Mouse (Mus musculus) A20 (cell line): ENCODE results near the gene Fry.

Experiments used
- DNase-seq: peaks from one replicate; pipeline ENCODE4 v3.0.0-alpha.2; 2011; ENCODE audit warnings: low read depth, low spot score

The Fry gene

DNA sequence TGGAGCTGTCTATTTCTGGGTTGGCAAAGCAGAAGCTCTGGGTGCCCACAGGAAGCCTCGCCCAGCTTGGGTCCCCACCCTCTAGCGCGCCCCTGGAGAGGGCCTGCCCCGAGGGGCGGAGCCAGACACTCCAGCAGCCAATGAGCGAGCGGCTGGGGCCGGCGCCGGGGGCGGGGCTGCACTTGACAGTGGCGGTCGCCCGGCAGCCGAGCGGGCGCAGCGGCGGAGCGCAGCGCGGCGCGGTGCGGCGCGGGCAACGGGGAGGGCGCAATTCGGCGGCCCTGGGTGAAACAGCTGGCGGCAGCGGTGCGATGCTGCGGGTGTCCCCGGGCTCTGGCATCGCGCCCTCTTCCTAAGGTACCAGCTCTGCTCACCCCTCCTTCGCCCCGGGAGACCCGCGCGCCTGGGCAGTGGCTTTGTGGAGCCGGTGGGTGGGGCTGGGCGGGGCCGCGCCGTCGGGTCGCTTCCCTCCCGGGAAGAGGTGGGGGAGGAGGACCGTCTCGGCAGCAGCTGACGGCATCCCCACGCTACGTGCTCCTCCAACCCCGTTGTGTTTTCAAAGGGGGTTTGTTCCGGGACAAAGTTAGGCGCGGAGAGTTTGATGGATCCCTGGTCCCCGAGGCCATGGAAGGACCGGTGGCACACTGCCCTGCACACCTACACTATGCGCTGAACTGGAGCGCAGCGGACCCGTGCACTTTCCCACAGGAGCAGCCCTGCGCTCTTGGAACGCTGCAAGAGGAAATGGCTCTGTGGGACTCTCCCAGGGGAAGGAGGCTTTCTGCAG lies at the start of gene Fry:
Fry (plus strand) TSS at position 191 of the 787 bp plus-strand sequence.
- peak; percentile 77 for DNase-seq

DNA sequence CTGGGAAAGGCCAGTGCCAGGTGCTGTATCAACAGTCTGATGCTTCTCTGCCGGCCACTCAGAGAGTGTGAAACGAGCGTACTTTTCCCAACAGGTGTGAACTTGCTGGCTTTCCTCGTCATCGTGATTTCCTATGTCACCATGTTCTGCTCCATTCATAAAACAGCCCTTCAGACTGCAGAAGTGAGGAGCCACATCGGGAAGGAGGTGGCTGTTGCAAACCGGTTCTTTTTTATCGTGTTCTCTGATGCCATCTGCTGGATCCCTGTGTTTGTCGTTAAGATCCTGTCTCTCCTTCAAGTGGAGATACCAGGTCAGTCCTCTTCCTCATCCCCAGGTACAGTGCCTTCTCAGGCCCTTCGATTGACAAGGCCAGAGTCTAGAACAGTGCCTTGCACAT lies 48.4 kb upstream of the Fry start:
- DNase-seq = peak; percentile 6

DNA sequence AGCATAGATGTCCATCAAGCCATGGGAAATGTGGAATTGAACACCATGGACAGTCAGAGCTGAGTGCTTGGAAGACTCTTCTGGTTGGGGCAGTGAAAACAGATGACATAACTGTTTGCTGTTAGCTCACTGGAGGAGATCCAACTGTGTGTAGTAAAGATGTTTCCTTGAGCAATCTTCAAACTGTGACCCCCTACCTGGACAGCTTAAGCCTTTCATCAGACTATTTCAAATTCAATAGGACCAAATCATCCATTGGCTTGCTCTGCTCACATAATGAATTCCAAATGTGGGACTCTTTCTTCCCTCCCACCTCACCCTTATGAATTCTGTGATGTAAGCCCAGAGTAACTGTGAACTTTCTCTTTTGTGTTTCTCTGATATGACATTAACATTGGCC lies 46.7 kb upstream of the Fry start:
- DNase-seq = no peak

DNA sequence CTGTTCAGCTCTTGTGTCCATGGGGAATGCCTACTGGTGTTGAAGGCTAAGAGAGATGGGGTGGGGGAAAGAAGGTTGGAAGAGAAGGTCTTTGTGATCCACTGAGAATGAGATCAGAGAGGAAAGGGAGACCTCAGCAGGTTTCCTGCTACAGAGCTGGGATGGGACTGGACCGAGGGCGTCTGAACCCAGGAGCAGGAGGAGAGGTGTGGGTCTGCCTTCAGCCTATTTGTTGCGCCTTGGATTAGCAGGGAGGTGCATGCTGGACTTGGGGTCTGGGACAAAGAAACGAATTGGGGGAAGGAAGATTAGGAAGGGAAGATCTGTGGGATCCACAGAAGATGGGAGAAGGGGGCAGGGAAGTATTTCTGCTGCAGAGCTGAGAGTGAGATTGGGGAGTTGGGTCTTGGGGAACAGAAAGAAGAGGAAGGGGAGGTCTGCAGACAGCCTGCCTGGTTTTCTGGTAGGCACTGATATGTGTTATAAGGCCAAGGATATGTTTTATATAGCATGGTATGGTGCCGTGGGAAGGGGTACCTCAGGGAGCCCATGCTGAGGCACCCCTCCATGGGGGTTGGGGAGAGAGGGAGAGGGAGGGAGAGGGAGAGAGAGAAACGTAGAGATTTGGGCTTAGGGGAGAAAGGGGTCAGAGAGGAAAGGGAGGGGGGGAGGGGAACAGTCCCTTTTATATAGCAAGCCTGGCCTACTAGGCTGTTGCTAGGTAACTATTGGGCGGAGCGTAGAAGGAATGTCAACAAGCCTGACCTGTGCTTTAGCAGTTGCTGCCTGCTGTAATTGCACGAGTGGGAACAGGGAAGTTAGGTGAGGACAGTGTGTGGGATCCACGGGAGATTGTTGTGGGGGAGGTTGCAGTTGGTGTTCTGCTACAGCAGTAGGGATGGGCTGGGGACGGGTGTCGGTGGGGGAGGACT lies 38.3 kb upstream of the Fry start:
- no peak for DNase-seq

DNA sequence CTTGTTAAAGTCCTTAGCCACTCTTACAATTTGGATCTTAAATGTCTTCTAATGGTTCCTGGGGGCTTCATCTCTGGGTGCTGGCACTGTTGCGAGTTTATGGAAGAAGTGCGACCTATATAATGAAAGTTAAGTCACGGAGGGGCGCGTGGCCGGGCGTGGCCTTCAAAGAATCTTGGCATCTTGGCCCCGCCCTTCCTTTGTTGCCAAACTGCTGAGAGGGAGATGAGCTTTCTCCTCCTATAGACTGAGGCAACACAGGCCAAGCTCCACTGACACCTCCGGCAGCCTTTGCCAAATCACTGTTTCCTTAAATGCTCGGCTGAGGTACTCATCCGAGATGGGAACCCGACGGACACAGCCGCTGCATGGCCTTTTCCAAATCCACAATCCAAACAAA lies 35.7 kb upstream of the Fry start:
- no peak for DNase-seq

DNA sequence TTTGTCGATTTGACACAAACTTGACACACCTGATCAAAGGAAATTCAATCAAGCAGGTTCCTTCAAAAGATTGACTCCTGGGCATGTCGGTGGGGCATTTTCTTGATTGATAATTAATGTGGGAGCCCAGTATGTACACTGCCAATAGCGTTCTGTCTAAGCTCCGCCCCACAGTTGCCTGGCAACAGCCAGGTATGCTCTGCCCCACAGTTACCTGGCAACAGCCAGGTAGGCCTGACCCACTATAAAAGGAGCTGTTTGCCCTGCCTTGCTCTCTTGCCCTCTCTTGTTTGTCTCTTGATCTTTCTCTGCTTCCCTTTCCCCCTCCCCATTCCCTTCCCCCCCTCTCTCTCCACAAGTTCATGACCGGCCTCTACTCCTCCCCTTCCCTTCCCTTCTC lies 35.3 kb upstream of the Fry start:
- DNase-seq = no peak

DNA sequence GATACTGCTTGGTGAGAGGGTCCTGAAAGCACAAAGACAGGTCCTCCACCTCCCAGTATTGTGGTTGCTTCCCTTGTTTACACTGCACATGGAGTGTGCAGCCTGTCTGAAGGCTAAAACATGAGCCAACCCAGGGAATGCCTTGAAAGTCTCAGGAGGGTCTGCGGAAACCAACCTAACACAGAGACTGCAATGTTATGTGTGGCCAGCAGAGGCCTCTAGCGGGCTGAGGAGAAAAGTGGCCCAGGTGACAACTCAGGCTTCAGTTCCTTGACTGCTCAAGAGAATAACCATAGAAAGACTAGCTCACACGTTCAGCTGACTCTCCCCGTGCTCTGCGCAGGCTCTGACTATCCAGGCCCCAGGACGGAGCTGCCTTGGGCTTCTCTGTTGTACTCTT lies 20.8 kb upstream of the Fry start:
- DNase-seq = peak; percentile 50

DNA sequence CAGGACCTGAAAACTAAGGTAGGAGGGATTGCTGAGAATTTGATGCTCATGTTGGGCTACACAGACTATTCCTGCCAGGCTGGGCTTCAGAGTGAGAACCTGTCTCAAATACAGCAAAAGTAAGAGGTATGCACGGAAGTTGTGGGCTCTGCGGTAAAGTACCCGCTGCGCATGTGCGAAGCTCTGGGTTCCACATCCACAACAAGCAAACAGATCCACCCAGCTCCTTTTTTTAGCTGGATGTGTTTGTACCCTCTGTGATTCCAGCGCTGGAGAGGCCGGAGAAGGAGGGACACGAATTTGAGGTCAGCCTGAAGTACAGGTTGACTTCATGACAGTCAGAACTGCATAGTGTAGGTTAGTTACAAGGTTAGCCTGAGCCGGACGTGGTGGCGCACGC lies 19.7 kb upstream of the Fry start:
- no peak for DNase-seq

DNA sequence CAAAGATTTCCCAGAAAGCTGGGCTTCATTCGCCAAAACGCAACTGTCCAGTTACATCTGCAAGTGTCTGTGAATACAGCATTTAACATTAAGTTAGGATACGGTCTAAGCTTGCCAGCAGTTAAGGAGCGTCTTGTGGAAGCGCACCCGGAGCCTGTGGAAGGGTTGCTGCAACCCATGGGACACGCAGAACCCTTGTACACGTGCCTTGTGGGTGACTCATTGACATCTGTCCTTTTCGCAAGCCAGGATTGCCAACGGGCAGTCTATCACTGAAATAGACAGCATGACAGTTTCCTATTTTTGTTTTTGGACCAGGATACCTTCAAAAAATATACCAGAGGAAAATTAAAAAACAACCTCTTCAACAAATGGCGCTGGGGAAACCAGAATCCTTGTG lies 16.7 kb upstream of the Fry start:
- DNase-seq = no peak

DNA sequence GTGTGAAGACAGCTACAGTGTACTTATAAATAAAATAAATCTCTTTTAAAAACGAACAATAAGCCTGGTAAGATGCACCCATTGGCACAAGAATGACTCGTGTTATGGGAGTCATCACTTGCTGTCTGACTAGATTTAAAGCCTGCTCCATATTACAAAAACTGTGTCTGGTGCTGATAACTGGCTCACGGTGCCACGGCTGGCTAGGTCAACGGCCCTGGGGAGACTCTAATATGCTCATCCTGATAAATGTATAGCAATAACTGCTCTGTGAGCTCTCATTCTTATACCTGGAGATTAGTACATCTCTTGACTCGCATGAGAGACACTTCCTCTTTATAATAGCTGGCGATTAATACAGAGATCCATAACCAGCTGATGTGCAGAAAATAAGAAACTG lies 12.1 kb upstream of the Fry start:
- DNase-seq = no peak

DNA sequence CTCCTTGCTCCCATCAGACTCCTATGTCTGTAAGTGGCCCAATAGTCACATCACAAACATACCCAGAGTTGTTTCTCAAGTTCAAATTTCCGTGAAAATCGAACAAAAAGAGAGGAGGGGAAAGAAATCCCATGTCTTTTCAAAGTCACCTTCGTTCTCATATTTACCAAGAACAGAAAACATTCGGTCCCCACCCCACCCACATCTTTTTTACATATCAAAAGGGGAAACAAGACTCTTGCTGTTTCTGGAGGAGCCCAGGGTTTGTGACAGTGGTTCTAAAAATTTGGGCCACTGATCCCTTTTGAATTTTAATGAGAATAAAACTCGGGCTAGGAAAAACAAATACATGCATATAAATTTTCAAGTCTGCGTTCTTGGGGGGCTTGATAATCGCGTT lies 7.2 kb upstream of the Fry start:
- no peak for DNase-seq

DNA sequence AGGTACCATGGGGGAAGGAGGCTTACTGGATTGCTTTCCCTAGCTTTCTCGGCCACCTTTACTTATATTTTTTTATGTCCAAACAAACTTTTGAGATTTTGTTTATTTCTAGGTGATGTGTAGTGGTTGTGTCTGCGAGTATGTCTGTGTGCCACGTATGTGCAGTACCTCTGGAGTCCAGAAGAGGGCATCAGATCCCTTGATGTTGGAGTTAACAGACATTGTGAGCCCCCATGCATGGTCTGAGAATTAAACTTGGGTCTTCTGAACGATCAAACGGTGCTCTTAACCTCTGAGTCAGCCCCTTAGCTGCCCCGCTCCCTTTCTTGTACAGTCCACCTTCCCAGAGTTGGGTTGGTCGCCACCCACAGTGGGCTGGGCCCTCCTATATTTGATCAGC lies 4.4 kb upstream of the Fry start:
- DNase-seq = peak; percentile 28

DNA sequence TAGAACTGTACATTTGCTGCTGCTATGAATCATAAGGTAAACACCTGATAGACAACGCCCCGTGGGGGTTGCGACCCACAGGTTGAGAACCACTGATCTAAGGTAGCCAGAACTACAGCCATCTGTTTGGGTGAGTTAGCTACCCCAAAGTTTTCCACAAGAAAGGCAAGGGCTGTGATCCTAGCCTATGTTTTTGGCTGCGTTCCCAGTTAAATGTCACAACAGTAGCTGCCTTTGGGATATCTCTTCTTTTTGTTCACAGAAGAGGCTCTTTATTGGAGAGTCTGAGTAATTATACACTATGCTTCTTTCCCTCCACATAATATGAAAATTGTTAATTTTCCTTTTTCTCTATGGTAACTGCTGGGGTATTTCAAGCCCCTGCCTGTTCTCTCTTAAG lies 3.7 kb upstream of the Fry start:
- DNase-seq = no peak

DNA sequence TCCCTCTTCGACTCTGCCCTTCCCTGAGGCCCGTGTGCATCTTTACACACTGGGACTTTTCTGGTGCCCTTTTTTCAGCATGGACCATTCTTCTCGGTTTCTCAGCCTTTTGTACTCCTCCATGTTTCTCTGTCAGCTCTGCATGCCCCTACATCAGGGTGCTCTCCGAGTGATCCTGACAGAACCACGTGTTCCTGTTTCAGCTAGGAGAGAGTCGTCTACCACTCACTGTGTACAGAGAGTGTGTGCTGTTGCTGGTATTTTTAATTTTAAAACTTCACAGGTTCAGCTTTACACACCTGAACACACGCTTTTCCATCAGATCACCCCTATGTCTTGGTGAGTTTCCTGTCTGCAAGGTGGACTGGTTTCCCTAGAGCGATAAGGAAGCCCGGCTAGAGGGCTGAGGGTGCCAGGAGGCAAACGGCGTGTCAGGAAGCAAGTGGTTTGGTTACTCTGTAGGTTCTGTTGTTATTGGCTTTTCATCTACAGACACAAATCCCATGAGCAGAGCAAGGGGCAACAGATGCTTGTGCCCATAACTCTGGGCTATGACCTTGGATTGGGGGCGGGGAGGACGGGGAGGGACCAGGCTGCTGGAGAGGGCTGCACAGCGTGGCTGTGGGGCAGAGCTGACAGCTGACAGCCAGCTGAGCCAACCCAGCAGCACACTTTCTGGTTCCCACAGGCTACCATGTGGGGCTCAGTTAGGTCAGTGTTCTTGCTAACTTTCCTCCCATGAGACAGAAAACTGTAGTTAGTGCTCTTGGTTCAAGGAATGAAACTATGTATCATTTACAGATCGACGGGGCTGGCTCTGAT lies 3.0 kb upstream of the Fry start:
- no peak for DNase-seq

DNA sequence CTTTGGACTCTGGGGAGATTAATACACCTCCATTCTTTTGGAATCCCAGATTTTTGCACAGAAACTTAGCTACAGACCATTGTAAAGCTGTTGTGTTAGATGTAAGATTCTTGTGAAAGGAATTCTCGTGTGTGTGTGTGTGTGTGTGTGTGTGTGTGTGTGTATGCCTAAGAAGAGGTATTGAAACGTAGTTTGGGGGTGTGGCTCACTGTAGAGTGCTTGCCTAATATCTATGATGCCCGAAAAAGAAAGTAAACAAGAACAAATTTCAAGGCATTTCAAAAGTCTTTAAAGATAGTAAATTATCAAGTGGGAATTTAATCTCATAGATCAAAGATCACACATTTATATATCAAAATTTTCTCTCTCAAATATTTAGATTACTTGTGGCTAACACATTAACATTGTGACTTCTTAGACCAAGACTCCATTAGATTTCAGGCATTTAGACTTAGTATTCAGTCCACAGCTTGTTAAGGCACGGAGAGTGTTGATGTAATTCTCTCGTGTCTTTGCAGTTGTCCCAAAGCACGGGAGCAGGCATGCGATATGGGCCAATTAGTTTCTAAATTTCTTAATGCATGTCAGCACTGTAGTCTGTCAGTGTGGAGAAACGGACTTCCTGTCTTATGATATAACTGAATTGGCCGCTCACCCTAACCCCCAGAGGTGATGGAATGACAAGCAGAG lies 2.1 kb upstream of the Fry start:
- no peak for DNase-seq

DNA sequence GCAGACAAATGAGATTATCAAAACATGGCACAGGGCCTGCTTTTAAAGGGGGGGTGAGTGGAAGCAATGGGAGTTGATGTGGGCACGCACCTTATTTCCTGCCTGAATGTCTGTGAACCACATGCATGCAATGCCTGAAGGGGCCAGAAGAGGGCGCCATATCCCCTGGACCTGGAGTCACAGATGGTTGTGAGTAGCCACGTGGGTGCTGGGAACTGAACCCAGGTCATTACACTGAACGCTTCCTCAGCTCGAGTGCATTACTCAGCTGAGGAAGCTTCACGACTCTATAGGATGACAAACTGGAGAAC lies 1.6 kb upstream of the Fry start:
- DNase-seq = peak; percentile 5

DNA sequence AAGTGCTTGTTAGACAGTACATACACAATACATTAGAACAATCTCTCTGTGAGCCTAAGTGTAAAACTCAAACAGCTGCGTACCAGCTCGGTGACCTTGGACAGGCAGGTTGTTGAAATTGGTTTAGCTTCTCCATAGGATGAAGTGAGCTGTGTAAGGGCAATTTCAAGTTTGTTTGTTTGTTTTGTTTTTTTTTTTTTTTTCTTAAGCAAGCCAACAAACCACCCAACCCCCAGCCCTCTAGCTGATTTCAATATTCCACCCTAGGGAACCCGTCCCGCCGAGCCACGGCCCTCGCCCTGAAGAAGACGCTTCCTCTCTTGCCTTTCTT lies 356 bp upstream of the Fry start:
- no peak for DNase-seq

DNA sequence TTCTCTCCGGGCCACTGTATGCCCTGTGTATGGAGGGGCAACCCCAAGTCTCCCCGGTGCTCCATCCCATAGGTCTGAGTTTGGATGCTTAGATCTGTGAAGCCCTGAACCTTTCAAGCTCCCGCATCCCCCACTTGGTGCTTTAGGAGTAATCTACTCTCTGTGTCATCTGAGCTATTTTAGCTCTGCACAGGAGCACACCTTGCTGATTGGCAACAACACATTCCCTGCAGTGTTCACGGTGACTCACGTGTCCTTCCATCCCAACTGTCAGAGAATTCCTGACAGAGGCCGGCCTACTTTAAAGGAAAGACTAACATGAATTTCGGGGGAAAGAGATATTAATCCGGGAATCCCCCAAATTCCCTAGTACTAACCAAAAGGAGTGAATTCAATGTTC lies 2.2 kb downstream of the Fry start:
- no peak for DNase-seq

DNA sequence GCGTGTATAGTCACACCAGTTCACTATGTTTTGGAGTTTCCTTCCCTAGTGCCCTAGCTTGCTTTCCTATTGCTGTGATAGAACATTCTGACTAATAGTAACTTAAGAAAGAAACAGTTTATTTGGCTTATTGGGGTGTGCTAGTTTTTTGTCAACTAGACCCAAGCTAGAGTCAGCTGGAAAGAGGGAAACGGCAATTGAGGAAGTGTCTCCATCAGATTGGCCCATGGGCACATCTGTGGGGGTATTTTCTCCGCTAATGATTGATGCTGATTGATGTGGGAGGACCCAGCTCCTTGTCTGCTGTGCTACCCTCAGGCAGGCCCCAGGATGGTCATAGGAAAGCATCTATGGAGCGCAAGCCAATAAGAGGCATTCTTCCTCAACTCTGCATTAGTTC lies 3.6 kb downstream of the Fry start:
- DNase-seq = no peak

DNA sequence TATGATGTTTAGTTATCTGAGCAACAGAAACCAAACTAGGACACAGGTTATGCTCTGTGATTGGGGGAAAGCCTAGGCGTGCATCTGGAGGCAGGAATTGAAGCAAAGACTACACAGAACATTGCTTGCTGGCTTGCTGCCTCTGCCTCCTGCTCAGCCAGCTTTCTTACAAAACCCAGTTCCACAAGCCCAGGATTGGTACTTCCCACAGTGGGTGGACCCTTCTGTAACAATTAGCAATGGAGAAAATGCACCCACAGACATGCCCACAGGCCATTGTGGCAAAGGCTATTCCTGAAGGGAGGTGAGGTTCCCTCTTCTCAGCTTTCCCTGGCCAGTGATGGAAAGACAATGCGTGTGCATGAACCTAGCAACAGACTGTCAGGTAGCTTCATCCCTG lies 4.1 kb downstream of the Fry start:
- DNase-seq = no peak

DNA sequence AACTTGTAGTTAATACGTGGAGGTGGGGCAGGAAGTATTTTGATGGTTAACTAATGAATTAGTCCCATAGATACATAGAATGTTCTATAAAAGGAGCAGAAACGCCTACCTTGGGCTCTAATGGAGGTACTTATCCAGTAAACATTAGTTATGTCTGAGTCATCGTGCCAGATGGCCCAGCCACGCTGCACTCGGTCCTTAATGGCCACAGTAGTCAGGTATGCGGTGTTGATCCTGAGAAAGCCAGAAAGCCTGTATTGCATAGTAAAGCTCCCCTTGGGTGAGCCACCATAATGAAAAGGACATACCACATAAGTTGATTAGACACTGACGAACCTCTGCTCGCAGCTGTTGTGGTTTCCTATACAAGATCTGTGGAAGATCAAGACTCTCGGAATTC lies 7.5 kb downstream of the Fry start:
- no peak for DNase-seq

DNA sequence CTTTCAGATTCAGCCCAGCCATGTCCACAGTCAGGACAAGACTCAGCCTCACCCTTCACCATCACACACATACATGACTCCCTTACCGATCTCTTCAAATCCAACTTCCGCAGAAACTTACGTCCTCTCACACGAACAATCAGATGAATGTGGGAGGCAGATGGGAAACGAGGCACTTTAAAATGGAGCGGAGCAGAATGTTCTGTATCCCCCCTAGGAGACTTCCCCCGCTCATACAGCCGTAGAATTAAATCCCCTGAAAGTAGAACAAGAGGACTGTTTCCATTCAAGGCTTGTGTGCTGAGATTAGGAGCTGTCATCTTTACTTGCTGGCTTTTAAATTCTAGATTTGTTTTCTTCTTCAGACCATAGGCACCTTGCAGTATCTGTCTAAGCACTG lies 10.0 kb downstream of the Fry start:
- DNase-seq = no peak
